Mouse (Mus musculus) kidney, adult 2 months (tissue): ENCODE results near the gene 4931414P19Rik.

Experiments
- CTCF ChIP-seq: fragments of 200-500 bp; conservative IDR thresholded peaks from 2 replicates; pipeline ENCODE4 v1.5.1; 2011; ENCODE audit warnings: low read depth, mild to moderate bottlenecking, control low read depth, low read length, moderate library complexity, mixed read lengths; ENCODE audit not compliant: insufficient read depth, insufficient read length
- POLR2A ChIP-seq: fragments of 200-500 bp; IDR thresholded peaks from one replicate; pipeline ENCODE4 v1.6.1; 2011; ENCODE audit warnings: low read depth, low read length, control low read depth

GRCm38 (mm10) chr14:54652787-54653186 is 47.0 kb upstream of the 4931414P19Rik start:
- TF ChIP-seq POLR2A (no peak), CTCF (no peak)
